Mouse (Mus musculus): ENCODE results near the gene Lrrc4.
A peak's percentile ranks its signal among the peaks of the same experiment; 100 is the strongest.

The Lrrc4 gene

DNA sequence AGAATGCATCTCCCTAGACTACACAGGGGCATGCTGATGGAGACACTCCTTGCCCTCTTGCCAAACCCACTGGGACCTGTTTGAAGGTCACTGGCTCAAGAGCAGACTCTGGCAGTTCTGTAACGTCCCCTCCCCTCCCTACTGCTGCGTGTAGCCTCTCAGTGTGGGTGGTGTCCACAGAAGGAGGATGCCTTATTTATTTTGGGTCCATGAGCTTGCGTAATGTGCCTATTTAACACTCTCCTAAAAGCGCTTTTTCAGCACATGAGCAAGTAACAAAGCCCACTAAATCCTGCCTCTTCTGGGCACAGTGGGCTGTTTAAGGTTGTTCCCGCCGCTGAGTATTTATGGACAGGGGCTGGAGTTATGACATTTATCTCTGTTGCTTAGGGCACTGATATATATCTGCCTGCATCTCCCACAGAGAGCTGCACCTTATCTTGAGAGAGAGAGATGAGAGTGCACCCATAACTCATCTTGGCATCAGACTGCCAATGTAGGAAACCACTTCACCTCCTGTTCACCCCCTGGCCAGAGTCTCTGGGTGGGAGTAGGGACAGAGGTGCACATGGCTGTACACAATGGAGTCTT is 63.6 kb downstream of the Lrrc4 start:
- DNase-seq (ENCODE audit: low read depth) = no peak

DNA sequence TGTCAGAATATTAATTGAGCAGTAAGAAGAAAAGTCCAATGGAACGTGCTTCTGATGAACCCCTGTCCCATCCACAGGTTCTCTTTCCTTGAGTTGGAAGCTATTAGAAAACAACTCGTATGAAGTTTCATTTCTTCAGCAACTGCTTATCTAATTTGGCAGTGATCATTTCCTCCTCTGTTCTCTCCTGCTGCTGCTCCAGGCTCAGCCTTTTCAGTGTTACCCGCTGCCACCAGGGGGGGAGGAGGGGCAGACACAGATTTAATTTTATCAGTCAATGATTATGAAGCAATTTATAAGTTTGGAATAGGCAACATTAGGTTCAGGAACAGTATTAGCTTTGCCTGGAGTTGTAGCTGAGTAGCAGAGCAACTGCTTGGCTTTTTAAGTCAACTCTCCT is 64.9 kb downstream of the Lrrc4 start:
- DNase-seq (ENCODE audit: low read depth) = no peak

DNA sequence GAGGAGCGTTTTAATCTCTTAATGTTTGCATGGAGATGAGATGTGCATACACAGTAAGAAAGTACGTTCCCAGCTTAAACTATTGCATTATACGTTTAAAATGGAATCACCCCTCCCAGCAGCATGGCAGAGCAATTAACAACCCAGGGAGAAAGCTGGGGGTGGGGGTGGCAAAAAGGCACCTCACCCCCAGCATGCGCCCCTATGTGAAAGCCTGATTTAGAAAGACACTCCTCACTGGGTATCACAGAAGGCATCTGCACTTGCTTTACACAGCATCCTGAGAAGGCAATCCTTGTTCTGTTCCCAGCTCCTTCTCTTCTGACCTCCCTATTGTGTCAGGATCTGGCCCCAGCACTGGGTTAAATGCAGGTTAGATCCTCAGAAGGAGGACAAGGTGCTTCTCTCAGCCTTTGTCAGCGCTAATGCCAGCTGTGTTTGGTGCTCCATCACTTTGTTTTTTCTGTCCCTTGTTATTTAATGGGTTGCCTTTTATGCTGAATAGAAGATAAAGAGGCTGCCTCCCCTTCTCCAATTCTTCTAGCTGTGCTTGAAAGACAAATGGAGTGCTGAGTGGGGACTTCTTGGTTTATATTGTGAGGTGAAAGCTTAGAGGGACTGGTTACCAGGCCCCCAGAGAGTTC is 69.3 kb downstream of the Lrrc4 start:
- no peak for DNase-seq (ENCODE audit: low read depth)

DNA sequence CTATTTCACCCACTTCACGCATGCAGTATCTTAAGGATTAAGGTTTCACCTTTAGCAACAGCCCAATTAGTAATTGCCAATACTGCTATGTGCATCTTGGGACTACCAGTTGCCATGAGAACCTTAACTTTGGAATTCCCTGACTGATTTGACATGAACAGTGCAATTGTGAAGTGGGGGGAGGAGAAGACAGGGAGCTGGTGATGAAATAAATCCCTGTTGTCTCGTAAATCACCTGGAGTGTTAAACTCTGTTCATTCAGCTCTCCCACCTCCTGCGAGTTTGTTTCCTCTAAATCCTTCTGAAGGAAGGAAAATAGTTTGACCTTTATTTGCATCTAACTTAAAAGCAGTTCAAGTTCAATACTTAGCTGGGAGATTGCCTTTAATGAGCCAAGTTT is 69.8 kb downstream of the Lrrc4 start:
- DNase-seq (ENCODE audit: low read depth) = no peak

DNA sequence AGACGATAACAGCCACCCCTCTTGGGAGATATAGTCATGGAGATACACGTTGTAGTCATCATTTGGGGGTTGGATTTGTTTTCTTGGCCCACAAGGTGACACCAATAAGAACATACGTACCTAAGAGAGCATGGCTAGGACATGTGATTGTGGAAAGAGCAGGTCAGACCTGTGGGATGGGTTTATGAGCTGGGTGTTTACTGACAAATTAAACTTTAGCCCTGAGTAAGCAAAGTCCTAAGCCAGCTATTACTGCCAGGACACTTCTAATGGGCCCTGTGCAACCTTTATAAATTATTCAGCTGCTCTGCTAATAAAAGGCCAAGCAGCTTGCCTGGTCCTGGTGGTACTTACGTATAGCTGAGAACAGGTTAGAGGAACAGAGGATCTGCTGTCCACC is 73.3 kb downstream of the Lrrc4 start:
- DNase-seq (ENCODE audit: low read depth) = no peak

DNA sequence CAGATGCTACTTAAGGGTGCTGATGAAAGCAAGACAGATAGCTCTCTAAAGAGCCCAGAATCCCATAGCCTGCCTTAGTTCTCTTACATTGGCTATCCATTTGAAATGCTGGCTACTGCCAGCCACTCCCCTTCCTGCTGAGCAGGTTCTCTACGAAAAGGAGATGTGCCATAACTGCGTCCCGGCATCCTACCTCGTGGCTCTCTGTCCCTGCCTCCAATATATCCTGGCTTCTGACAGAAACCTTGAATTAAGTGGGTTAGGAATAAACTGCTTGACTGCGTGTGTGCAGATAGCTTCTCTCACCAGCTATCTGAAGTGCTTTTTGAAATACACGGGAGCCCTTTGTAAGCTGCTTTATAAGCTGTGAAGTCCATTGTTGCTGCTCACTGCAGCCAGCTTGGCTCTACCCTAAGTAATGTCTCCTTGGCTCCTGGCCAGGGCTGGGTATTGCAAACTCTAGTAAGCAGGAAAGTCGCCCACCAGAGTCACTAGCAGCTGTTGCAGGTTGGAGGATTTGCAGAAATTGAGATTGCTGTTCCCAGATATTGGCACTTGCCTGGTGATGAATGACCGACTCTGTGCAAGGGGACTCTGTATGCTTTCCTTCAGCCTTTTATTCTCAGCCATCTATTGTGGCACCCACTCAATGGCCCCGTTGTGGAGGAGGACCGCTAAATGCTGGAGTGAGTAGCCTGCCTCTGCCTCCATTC is 75.1 kb downstream of the Lrrc4 start:
- DNase-seq (ENCODE audit: low read depth) = no peak

DNA sequence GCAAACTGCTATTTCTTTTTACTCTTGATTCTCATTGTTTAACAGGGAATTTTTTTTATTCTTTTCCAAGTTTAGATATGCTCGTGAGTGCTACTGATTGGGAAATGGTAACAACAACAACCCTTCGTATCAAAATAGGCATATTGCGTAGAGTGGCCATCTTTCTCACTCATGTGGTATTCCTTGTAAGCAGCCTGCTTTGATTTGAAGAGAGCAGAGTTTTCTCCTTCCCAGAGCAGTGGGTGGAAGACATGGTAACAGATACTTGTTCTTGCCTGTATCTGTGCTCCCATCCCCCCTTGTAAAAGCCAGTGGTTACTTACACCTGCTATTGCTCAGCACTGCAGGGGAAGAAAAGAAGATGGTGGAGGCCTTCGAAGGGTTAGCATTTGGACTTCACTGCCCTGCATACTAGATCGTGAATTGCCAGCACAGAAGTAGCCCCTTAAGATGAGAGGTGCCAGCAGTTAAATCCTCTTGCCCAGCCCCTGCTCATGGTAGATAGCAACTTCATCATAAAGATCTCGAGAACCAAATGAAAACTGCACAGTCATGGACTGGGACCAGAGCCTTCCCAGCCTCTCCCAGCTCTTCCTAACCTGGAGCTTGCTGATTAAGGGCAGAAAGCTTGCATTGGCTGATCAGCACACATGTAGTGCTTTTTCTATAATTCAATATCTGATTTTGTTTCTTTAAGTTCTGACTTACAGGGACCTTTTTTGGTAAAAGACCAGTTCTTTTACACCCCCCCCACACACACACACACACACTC is 77.2 kb downstream of the Lrrc4 start:
- DNase-seq (ENCODE audit: low read depth) = peak; percentile 23

DNA sequence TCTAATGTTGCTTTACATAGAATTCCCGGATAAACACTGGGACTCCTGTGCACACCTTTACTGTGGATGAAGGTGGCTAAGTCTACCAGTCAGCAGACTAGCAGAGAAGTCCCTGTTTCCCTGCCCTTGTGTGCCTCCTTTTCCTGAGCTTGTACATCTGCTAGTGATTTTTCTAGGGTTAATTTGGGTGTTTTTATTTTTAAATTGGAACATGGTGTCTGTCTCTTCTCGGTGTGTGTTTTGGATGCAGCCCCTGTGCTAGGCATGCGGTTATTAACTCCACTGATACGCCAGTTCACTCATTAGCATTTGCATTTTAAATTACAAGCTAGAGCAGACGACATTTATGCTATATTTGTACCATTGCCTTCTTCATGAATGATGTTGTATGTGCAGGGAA is 77.9 kb downstream of the Lrrc4 start:
- DNase-seq (ENCODE audit: low read depth) = no peak

DNA sequence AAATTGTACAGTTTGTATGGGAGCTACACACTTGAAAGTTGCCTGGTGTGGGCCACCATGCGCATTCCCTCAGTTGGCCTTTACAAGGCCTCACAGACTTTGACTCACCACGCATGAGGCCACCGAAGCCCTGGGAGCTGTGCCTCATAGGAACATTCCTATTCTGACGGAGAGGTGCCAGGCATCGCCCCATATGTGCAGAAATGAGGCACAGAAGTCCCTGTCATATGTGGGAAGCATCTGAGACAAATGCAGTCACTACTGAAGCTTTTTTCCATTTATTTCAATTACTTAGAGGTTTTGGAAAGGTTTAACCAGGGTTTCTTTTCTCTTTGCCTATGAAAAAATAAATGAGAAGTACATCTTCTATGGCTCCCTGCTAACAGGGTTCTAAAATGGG is 78.3 kb downstream of the Lrrc4 start:
- DNase-seq (ENCODE audit: low read depth) = no peak

DNA sequence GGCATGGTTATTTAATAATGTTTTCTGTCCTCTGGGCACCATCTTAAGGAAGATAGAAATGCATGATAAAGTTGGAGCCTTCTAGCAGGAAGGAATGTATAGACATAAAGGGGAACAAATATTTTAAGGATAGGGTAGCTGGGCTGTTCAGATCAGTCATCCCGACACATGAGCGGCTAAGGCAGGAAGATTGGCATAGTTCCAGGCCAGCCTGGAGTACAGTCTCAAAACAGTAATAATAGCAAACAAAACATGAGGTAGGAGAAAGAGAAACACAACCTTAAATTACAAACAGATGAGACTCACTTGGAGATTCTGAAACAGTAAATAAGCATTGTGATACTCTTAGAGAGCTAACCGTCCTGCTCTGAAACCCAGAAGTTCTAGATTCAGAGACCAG is 80.4 kb downstream of the Lrrc4 start:
- no peak for DNase-seq (ENCODE audit: low read depth)

DNA sequence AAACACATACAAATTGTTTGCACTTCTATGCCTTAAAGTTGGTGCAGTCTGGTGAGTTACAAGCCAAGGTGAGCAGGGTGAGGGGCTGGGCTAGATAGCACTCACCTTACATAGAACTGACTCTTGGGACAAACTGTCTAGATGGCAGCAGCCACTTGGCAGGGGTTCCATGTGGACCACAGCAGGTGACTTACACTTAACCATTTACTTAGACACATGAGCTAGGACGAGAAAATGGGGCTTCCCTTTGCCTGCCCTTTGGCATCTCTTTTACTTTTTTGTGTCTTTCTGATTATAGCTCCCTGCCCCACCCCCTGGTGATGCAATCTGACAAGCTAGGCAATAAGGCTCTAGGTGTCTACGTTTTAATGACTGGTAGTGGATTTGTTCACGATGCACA is 82.3 kb downstream of the Lrrc4 start:
- no peak for DNase-seq (ENCODE audit: low read depth)

DNA sequence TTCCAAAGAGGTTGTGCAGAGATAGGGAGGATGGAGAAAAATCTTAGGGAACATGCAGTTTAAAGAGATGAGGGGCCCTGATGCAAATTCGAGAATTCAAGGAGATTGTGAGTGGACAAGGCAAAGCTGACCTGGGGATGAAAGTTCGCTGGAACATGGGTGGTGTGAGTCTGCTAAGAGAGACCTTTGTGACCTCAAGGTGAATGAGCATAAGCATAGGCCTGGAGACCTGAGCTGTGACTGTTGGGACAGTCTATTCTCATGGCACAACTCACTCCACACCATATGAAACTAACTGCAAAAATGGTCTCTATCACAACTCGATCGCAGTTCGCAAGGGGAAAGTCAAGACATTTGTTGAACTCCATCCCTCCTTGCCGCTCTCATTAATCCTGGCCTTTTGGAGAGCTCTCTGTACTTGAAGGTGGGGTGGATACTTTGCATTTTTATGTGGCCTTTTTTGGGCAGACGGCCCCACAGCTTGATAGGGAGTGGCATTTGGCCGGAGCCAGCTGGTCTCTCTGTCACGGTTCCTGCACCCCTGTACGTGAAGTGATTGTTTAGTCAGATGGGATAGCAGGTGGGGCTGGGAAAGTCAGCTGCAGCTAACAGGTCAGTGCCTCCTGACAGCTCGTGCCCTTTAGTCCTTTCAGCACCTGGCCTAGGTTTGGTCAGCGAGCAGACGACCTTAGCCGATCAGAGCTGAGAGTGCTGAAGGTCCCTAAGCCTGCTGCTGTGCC is 83.4 kb downstream of the Lrrc4 start:
- DNase-seq (ENCODE audit: low read depth) = no peak

DNA sequence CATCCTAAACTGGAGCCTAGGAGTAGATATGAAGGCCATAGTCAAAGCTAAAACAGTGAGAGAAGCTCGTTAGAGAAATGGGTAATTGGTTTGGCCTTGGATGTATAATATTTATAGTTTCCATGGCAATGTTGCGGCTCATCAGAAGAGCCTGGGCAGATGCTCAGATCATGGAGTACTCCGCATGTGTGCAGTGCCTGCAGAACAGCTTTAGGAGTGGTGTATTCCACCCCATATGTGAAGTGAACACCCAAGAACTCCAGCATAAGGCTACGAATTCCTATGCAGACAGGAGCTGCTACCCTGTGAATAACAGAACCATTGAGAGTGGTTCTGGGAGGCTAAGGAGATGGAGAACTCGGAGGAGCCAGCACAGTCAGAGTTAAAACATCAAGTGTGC is 84.5 kb downstream of the Lrrc4 start:
- no peak for DNase-seq (ENCODE audit: low read depth)

DNA sequence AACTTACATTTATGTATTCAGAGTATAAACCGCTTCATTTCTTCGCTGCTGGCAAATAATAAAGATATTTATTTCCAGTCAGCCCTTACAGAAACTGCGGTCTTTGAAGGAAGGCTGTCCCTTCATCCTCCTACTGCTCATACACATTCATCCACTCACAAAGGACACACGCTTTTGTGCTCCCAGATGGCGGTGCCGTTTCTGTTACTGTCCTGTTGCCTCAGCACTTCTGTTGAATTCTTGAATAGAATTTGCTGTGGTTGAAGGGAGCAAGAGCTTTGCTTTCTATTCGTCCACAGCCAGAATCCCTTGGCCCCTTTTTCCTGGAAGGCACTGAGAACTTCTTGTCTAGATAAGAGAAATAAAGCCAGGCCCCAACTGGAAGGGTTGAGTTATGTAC is 85.7 kb downstream of the Lrrc4 start:
- peak; percentile 23 for DNase-seq (ENCODE audit: low read depth)

DNA sequence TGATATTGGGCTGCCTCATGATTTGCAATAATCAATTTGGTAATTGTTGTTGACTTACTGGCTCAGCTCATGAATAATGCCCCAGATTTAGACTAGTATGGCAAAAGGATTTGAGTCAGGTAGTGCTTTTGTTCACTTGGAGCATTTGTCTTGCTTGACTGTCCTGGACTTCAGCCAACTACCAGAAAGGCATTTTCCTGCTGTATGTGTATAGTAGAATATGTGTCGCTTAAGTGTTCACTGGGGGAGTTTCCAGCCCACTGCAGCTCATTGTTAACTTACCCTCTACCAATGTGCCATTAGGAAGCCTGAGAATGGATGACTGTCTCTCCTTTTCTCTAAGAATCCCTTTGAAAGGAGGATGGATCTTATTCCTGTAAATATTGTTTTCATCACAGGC is 88.0 kb downstream of the Lrrc4 start:
- DNase-seq (ENCODE audit: low read depth) = no peak

DNA sequence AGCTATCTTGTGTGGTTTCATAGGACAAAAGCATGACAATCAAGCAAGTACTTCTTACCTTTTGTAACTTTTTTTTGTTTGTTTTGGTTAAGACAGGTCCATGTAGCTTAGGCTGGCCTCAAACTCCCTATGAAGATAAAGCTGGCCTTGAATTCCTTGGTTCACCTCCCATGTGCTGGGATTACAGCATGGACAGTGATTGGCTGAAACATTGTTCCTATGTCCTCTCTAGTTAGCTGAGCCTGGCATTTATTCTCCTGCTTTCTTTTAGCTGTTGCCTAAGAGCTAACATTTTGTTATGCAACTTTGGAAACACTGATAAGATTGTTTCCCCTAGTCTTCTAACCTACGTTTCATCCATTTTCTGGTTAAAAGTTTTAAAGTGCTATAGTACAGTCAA is 93.9 kb downstream of the Lrrc4 start:
- no peak for DNase-seq (ENCODE audit: low read depth)

DNA sequence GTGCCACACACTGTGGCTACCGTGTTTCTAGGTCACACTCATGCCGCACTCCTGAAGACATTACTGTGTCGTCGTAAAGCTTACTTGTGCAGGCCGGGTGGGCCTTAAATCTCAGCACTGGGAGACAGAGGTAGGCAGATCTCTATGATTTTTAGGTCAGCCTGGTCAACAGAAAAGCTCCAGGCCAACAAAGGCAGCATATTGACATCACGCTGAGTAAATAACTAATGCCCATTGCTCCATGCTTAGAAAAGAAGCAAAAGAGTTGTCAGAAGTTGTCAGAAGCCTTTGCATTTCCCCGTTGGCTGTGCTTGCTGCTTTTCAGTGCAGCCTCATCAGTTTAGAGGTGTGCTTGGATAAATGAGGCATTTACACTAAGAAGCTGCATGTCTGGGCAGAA is 94.9 kb downstream of the Lrrc4 start:
- DNase-seq (ENCODE audit: low read depth) = no peak

DNA sequence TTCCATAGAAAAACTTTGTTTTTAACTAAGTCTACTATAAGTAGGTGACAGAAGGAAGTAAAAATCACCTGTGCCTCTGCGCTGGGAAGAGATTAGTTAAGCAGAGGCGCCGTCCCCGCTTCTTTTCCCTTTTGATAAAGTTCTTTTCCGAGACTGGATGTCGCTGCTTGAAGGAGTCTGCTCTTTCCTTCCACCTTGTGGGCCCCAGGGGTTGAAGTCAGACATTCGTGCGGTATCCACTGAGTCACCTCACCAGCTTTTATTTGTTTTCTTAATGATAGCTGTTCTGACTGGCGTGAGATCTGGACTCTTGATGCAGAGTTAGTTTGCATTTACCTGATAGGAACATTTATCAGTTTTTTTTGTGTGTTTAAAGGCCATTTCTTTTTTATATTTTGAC is 96.4 kb downstream of the Lrrc4 start:
- no peak for DNase-seq (ENCODE audit: low read depth)

DNA sequence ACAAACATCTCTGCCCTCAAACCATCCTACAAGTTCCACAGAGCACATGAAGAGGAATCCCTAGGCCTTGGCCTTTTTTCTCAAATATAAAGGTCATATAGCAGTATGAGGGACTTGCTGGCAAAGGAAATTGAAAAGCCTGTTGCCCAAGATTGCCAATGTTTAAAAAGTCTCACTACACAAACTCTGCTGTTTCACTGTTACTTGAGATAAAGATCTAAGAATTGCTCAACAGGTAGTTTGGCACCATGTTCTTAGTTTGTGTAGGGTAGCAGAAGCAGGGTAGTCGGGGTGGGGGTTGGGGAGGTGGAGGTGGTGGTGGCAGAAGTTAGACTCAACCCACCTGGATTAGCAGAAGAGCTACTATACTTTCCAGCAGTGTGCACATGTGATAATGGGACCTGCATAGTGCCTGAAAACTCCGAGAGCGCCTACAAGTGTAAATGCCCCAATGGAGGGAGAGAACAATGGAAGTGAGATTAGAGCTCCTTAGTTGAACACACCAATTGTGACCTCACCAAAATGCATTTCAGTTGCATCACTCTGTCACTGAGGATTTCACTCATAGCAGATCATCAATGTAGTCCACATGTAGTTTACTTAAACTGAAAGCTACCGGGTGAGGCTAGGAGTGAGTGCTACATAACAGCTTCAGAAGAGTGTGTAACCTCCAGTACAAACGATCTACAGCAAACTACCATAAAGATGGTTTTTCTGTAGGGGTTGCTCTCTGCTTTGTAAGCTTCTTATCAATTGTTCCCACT is 97.5 kb downstream of the Lrrc4 start:
- DNase-seq (ENCODE audit: low read depth) = no peak

DNA sequence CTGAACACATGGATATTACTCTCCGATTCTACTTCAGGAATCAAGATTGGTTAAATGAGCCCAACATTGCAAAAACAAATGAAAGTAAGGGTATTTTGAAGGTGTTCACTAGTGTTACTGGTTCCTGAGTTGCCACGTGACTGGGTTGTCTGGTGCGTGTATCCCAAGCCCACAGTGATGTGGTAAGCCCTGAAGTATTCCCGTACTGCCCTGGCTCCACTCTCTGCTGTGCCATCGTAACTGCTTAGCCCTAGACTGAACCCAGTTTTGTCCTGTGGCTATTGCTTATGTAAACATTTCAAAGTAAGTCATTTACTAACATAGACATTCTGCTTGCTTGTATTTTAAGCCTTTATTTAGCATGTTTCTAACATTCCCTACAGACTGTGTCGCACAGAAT is 100.3 kb downstream of the Lrrc4 start:
- no peak for DNase-seq (ENCODE audit: low read depth)

DNA sequence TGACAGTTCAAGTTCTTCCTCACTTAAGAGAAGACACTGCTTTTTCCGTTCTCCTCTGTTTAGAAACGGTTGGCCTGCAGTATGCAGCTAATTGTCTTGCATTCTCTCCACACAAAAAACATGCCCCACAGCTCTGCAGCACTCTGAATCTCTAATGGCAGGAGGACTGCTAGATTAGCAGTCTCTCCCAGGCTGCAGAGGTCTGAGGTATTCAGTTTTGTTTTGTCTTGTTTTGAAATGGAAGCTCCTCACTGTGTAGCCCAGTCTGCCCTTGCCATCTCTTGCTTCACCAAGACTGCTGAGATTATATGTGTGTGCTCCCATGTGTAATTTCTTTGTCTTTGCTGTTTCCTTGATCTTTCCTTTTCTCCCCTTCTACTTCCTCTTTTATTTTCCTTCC is 101.9 kb downstream of the Lrrc4 start:
- DNase-seq (ENCODE audit: low read depth) = no peak

DNA sequence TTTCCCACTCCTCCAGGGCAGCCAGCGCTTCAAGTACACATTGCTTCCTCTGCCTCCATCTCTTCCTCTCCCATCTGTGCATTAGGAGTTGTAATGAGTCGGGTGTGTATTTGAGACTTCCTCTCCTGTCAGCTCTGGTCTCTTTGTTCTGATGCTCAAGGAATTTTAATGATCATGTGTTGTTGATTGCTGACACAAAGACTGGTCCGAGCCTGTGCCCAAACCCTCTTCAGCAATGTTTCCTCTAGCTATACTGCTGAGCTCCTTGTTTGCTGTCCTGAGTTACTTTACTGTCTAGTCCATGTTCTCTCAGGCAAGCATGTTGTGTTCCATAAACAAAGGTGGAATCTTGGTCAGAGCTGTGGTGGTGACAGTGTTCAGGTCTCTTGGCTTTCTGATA is 102.3 kb downstream of the Lrrc4 start:
- no peak for DNase-seq (ENCODE audit: low read depth)
